Comparison of ENCODE assay signal across 9 mouse cellular contexts in genomic region chr2:60123061-60123874, GRCm38 (mm10).
A peak's percentile ranks its signal among the peaks of the same experiment; 100 is the strongest.
DNase-seq lines count a peak whose midpoint lies in the region; ATAC-seq and TF ChIP-seq lines count a peak whose summit lies in the region.
"Had no signal": no experiment of that assay in that cellular context is flagged by ENCODE, and none has a peak within 500 bp of the region (broad histone marks: within the 10 kb centered on the region; RNA-seq: fewer than 3 reads in every experiment).

No protein-coding gene starts in this region.

- H3K9me3 ChIP-seq in heart, postnatal 0 days (replicated peaks; ENCODE audit: control insufficient read depth, low read length): no peaks in the 10 kb centered on the region
- H3K9me3 ChIP-seq in hindbrain, postnatal 0 days (ENCODE audit: low read length): no peaks in the 10 kb centered on the region
- no peaks in the 10 kb centered on the region for H3K9me3 ChIP-seq in midbrain, postnatal 0 days (ENCODE audit: low read length)

- peak; percentile 57 for DNase-seq in heart, postnatal 0 days (ENCODE audit: low spot score)
- DNase-seq in heart, adult 8-10 months (ENCODE audit: low spot score): no peak
- peak; percentile 35 for DNase-seq in adipocyte (ENCODE audit: low spot score)
- peak; percentile 16 for DNase-seq in hindbrain, postnatal 0 days (ENCODE audit: low spot score)
- no peak for DNase-seq in midbrain, postnatal 0 days (ENCODE audit: low spot score)
- no peak for DNase-seq in left cerebral cortex, postnatal 36 days (ENCODE audit: low spot score in 2 of 2)
- DNase-seq in cerebellum, postnatal 14 days: no peak
- no peak for DNase-seq in ovary, postnatal 10 days (ENCODE audit: low spot score)

- intact Hi-C loops in left cerebral cortex, postnatal 36 days (cut with DNase I): loop anchor here (5.0 to 10.0 kb wide), 2 partner anchors 84 to 88 kb away; partner anchors contain the start of genes Baz2b and March7

- H3K27me3 ChIP-seq in heart, postnatal 0 days (ENCODE audit: control insufficient read depth, insufficient read depth, low read length): no peaks in the 10 kb centered on the region
- no peaks in the 10 kb centered on the region for H3K27me3 ChIP-seq in hindbrain, postnatal 0 days (ENCODE audit: insufficient read depth, low read length)
- H3K27me3 ChIP-seq in midbrain, postnatal 0 days (ENCODE audit: insufficient read depth, low read length): no peaks in the 10 kb centered on the region
- H3K27me3 ChIP-seq: Patski had no signal

- peak overlapping the region; percentile 23; the same call in 1 of the 2 replicates for H3K9ac ChIP-seq in heart, postnatal 0 days (replicated peaks; ENCODE audit: low read depth, low read length)
- H3K9ac ChIP-seq in hindbrain, postnatal 0 days (replicated peaks; ENCODE audit: low read length): no peak overlapping the region
- H3K9ac ChIP-seq in midbrain, postnatal 0 days (replicated peaks; ENCODE audit: low read length, poor library complexity, severe bottlenecking): 0 out of 2 replicates have a peak overlapping the region, but pooled peaks have one; percentile 1

- H3K4me1 ChIP-seq in heart, postnatal 0 days (ENCODE audit: control insufficient read depth, insufficient read depth): peaks cover 33% of the 10 kb centered on the region
- H3K4me1 ChIP-seq in hindbrain, postnatal 0 days (ENCODE audit: insufficient read depth, low read length): peaks cover 14% of the 10 kb centered on the region; the same call in 1 of the 2 replicates
- peaks cover 5% of the 10 kb centered on the region; the same call in 1 of the 2 replicates for H3K4me1 ChIP-seq in midbrain, postnatal 0 days (ENCODE audit: insufficient read depth, low read length)

- H3K36me3 ChIP-seq in heart, postnatal 0 days (replicated peaks; ENCODE audit: control insufficient read depth, insufficient read depth, low read length): no peaks in the 10 kb centered on the region
- H3K36me3 ChIP-seq in hindbrain, postnatal 0 days (ENCODE audit: insufficient read depth, low read length): no peaks in the 10 kb centered on the region
- no peaks in the 10 kb centered on the region for H3K36me3 ChIP-seq in midbrain, postnatal 0 days (ENCODE audit: insufficient read depth, low read length)

- WGBS in heart, postnatal 0 days: 32% methylated on average over 6 of the region's 6 CpGs
- WGBS in hindbrain, postnatal 0 days: 32% methylated on average over 6 of the region's 6 CpGs
- WGBS in midbrain, postnatal 0 days: 35% methylated on average over 6 of the region's 6 CpGs

- peak overlapping the region; percentile 15; the same call in 1 of the 2 replicates for H3K27ac ChIP-seq in heart, postnatal 0 days (ENCODE audit: low read depth)
- H3K27ac ChIP-seq in hindbrain, postnatal 0 days: no peak overlapping the region
- no peak overlapping the region for H3K27ac ChIP-seq in midbrain, postnatal 0 days (ENCODE audit: low read depth, low read length)

- TF ChIP-seq CTCF in heart, postnatal 0 days (IDR thresholded peaks at IDR 0.05; ENCODE audit: low read depth): no peak
- TF ChIP-seq CTCF in hindbrain, postnatal 0 days (IDR thresholded peaks at IDR 0.05; ENCODE audit: low read depth): no peak
- TF ChIP-seq CTCF in midbrain, postnatal 0 days (IDR thresholded peaks at IDR 0.05): no peak

- H3K4me2 ChIP-seq in heart, postnatal 0 days (ENCODE audit: low read depth, low read length): peak overlapping the region; percentile 53
- H3K4me2 ChIP-seq in hindbrain, postnatal 0 days (ENCODE audit: low read depth, low read length): peak overlapping the region; percentile 65
- peak overlapping the region; percentile 38 for H3K4me2 ChIP-seq in midbrain, postnatal 0 days (ENCODE audit: low read depth, low read length, poor library complexity, severe bottlenecking)

- TF ChIP-seq EP300 in heart, postnatal 0 days (IDR thresholded peaks at IDR 0.05; ENCODE audit: low read depth): no peak

- peak overlapping the region; percentile 27 for H3K4me3 ChIP-seq in heart, postnatal 0 days (ENCODE audit: low read depth, low read length)
- H3K4me3 ChIP-seq in hindbrain, postnatal 0 days (ENCODE audit: low read length): peak overlapping the region; percentile 31
- peak overlapping the region; percentile 12; the same call in 1 of the 2 replicates for H3K4me3 ChIP-seq in midbrain, postnatal 0 days (ENCODE audit: low read depth, low read length)

- ATAC-seq in heart, postnatal 0 days (ENCODE audit: insufficient read depth, low read depth): no peak
- no peak for ATAC-seq in hindbrain, postnatal 0 days
- no peak for ATAC-seq in midbrain, postnatal 0 days (ENCODE audit: low FRiP score)
- ATAC-seq: Patski had no signal

Comparison
In these comparisons a context has a peak if more than half of its experiments do, and no peak if none do; other contexts are left out.
1. DNase-seq: peak in heart, postnatal 0 days (single experiment), adipocyte (single experiment) and hindbrain, postnatal 0 days (single experiment); none in heart, adult 8-10 months (single experiment), midbrain, postnatal 0 days (single experiment), left cerebral cortex, postnatal 36 days (0 of 2), cerebellum, postnatal 14 days (0 of 2) and ovary, postnatal 10 days (single experiment).
2. Peak in every context shown above with its lines, with median percentiles within 50 percentile points of each other: H3K4me2 ChIP-seq and H3K4me3 ChIP-seq.